Mouse (Mus musculus) small intestine, adult 2 months (tissue): ENCODE results near the gene Kdf1. TPM values are rescaled to one million over a fixed set of nuclear protein-coding genes. Genes with fewer than 3 reads are reported as not detected.

ENCODE experiments used
- H3K27ac ChIP-seq: fragments of 200-500 bp; 2 replicates; pipeline ENCODE4 v1.5.1; 2012; ENCODE audit warnings: low read depth, low read length, control low read depth, inconsistent platforms; ENCODE audit not compliant: insufficient read depth
- H3K27me3 ChIP-seq: fragments of 200-500 bp; 2 replicates; pipeline ENCODE4 v1.6.1; 2012; ENCODE audit warnings: mild to moderate bottlenecking, moderate library complexity, low read length, inconsistent platforms; ENCODE audit not compliant: control insufficient read depth, insufficient read depth
- H3K36me3 ChIP-seq: fragments of 200-500 bp; 2 replicates; pipeline ENCODE4 v1.6.1; 2012; ENCODE audit warnings: mild to moderate bottlenecking, low read length, control low read depth, inconsistent platforms; ENCODE audit not compliant: control insufficient read depth, insufficient read depth
- H3K4me1 ChIP-seq: fragments of 200-500 bp; 2 replicates; pipeline ENCODE4 v1.6.1; 2012; ENCODE audit warnings: low read length, inconsistent platforms, mixed read lengths; ENCODE audit not compliant: control insufficient read depth, insufficient read depth, insufficient read length
- H3K4me3 ChIP-seq: fragments of 200-500 bp; 2 replicates; pipeline ENCODE4 v1.5.1; 2012; ENCODE audit warnings: low read depth, mild to moderate bottlenecking, control low read depth, inconsistent platforms, low read length, moderate library complexity
- CTCF ChIP-seq: fragments of 200-500 bp; IDR thresholded peaks from 2 replicates; pipeline ENCODE4 v1.5.1; 2012; ENCODE audit warnings: low read depth, mild to moderate bottlenecking, control low read depth, inconsistent platforms, low read length, moderate library complexity, mixed read lengths; ENCODE audit not compliant: insufficient replicate concordance, insufficient read length; ENCODE audit errors: extremely low read depth
- POLR2A ChIP-seq: fragments of 200-500 bp; IDR thresholded peaks from 2 replicates; pipeline ENCODE4 v1.6.1; 2012; ENCODE audit warnings: low read depth, mild to moderate bottlenecking, control low read depth, inconsistent platforms, low read length, moderate library complexity
- WGBS: fragments of 180-500 bp; shearing (Covaris S2); methylation state at CpG from one replicate; pipeline ENCODE4 v1.1.7; 2018; 5-methylcytosine and 5-hydroxymethylcytosine counted together
- polyA plus RNA-seq: library from polyadenylated mRNA; depleted of rRNA; stranded (reverse); fragments of >200 nt; gene quantifications from 2 replicates; pipeline ENCODE4 v1.2.3, GENCODE M21; 2012

The Kdf1 gene
- polyA plus RNA-seq, 1 experiment = 71.0 TPM

DNA sequence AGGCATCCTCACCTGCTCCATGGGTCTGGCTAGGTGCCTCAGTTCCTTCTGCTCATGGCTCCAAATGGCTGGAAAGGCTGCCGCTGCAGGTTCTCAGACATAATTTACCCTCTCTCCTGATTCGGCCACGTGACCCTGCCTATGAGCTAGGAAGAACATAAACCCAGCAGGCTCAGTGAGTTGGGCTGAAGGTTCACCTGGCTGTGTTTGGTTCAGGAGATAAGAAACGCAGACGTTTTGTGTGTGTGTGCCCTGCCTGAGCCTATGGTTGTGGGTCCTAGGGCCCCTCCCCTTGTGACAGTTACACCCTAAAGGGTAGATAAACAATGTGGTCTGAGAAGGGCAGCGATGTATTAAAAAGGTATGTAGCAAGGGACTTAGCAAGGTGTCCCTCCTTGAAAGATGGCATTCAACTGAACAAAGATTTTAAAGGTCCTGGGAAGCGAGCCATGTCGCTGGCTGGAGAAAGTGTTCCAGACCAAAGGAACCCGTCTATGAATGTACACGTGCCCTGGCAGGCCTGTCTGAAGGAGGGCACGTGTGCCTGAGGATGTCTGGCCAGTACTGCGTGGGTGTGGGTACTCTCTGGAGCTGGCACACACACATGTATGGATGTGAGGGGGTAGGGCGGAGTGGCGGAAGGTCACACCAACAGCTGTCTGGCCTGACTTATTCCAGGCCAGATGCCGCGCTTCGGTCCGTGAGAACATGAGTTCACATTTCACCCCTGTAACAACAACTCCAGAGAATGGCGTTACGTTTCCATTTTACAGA, 30.0 kb upstream of the Kdf1 start:
- TF ChIP-seq POLR2A = no peak
- TF ChIP-seq CTCF = no peak
- Histone ChIP-seq H3K27ac (peak overlapping the region; percentile 41), H3K4me3 (no peak overlapping the region), H3K36me3 (no peaks in the 10 kb centered on the region), H3K27me3 (no peaks in the 10 kb centered on the region), H3K4me1 (peaks cover 34% of the 10 kb centered on the region)
- WGBS = 42% methylated on average over 20 of the region's 20 CpGs

DNA sequence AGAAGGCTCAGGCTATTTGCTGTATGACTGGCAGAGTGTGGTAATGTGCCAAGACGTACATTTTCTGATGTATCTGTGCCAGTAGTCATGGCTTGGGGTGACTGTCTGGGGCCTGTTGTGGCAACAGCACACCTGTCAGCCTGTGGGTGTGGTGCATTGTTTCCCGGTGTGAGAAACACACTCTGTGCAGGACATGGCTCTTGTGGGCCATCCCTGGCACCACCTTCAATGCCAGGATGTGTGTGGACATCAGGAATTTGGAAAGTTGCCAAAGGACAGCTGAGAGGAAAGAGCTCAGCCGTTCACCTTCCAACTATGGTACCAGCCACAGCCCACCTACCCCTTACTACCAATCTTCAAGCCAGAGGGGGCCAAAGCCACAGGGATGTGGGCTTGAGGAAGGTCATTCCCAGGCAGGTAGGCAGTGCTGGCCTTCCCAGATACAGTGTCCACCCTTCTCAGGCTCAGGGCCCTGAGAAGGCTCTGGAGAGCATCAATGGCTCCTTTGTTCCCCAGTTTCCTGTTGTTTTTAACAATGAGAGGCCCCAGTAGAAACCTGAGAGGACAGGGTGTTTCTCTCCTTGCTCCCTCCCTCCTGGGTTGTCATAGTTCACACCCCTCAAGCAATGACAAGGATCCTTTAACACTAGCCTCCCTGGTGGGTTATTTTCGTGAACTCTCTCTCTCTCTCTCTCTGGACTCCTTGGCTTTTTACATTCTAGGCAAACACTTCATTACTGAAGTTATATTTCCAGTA, 29.1 kb upstream of the Kdf1 start:
- Histone ChIP-seq H3K4me3 (no peak overlapping the region), H3K27ac (peak overlapping the region; percentile 41), H3K4me1 (peaks cover 27% of the 10 kb centered on the region), H3K36me3 (no peaks in the 10 kb centered on the region), H3K27me3 (no peaks in the 10 kb centered on the region)
- WGBS = 27% methylated on average over 4 of the region's 4 CpGs
- 0 out of 2 replicates have a peak, but pooled peaks have one; percentile 23 for TF ChIP-seq POLR2A
- no peak for TF ChIP-seq CTCF

DNA sequence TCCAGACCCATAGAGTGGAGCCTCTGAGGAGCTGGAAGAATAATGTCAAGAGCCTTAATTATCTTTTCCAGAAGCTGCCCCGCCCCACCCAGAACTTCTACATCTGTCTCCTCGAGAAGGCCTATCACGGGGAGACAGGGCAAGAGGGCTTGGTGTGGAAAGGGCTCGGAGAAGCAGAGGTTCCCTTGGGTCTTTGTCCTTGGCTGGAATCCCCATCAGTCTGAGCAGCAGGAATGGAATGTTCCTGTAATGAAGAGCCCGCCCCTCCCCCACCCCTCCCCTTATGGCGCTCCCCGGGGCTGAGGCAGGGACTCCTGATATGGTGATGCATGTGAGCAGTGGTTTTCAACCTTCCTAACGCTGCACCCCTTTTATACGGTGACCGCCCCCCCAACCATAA, 27.0 kb upstream of the Kdf1 start:
- Histone ChIP-seq H3K36me3 (no peaks in the 10 kb centered on the region), H3K27ac (no peak overlapping the region), H3K27me3 (peaks cover 2% of the 10 kb centered on the region), H3K4me3 (no peak overlapping the region), H3K4me1 (peaks cover 23% of the 10 kb centered on the region)
- TF ChIP-seq POLR2A (no peak), CTCF (no peak)
- WGBS = 46% methylated on average over 10 of the region's 10 CpGs

DNA sequence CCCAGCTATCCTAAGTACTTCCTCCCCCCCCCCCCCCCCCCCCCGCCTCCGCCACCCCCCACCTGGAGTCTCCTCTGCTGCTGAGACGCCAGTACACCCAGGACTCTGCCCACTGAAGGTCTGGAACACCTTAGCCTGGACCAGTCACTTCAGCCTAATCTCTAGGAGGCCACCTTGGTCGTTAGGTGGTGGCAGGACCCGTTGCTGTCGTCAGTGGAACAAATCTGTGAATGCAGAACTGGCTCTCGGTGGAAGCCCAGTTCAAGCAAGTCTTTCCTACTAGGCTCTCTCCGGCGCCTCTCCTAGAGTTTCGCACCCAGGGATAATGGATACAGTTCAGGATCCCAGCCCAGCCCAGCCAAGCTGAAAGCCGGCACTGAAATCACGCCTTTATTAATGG, 24.9 kb upstream of the Kdf1 start:
- no peak for TF ChIP-seq CTCF
- no peak for TF ChIP-seq POLR2A
- H3K36me3 ChIP-seq = no peaks in the 10 kb centered on the region
- H3K27me3 ChIP-seq = peaks cover 23% of the 10 kb centered on the region
- H3K4me1 ChIP-seq = peaks cover 19% of the 10 kb centered on the region
- peak overlapping the region; percentile 63 for H3K4me3 ChIP-seq
- WGBS = 5% methylated on average over 10 of the region's 12 CpGs
- peak overlapping the region; percentile 75 for H3K27ac ChIP-seq

DNA sequence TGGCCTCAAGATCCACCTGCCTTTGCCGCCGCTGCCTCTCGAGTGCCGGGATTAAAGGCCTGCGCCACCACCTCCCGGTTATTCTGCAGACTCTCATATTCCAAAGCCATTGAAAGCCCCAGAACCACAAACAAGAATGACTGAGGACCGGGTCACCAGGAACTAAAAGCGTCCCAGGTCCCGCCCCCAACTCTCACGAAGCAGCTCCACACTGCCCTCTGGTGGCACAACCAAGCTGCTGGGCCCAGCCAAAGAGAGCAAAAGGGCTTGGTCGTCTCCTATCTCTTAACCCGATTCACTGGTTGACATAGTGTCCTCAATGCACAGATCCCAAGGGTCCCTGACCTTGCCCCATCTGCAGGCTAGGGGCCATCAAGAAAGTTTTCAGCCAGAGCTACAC, 24.3 kb upstream of the Kdf1 start:
- under 1% methylated on average over 12 of the region's 12 CpGs for WGBS
- H3K36me3 ChIP-seq = no peaks in the 10 kb centered on the region
- TF ChIP-seq CTCF (peak; percentile 93), POLR2A (no peak; the same call in 1 of the 2 replicates)
- peak overlapping the region; percentile 75 for H3K27ac ChIP-seq
- peaks cover 24% of the 10 kb centered on the region for H3K27me3 ChIP-seq
- peak overlapping the region; percentile 63 for H3K4me3 ChIP-seq
- H3K4me1 ChIP-seq = peaks cover 13% of the 10 kb centered on the region

DNA sequence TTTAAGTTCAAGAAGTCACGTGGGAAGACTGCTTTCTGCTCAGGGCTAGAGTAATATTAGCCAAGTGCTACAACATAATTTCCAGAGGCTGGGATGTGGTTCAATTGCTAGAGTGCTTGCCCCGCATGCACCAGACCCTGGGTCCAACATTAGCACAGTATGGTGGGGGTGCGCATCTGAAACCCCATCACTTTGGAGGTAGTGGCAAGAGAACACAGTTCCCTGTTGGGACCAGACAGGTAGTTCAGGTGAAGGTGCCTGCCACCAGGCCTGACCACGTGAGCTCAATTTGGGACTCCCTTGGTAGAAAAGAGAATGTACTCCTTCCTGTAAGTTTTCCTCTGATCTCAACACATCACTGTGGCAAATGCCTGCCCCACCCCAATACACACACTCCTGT, 23.9 kb upstream of the Kdf1 start:
- WGBS = 58% methylated on average over 4 of the region's 4 CpGs
- peaks cover 9% of the 10 kb centered on the region for H3K4me1 ChIP-seq
- no peak overlapping the region for H3K4me3 ChIP-seq
- no peak for TF ChIP-seq CTCF
- no peaks in the 10 kb centered on the region for H3K36me3 ChIP-seq
- no peak overlapping the region for H3K27ac ChIP-seq
- H3K27me3 ChIP-seq = peaks cover 24% of the 10 kb centered on the region

DNA sequence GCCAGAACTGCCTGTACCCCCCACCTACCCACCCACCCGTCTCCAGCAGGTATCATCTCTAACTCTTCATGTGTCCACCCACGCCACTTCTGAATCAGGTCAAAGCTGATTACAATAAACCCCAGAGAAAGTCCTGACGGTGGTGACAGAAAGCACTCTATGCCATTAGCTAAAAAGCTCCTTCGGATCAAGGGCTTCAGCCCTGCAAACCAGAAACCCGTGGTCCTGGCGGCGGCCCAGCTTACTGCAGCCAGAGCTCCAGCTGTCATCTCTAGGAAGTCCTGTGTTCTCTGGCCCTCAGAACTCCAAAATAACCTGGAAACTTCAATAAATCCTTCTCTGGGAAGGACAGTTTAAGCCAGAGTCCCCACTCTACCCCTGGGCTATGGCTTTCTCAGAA, 23.1 kb upstream of the Kdf1 start:
- H3K27ac ChIP-seq = no peak overlapping the region
- peaks cover 9% of the 10 kb centered on the region for H3K4me1 ChIP-seq
- WGBS = 48% methylated on average over 7 of the region's 7 CpGs
- no peak for TF ChIP-seq POLR2A
- no peak for TF ChIP-seq CTCF
- H3K36me3 ChIP-seq = no peaks in the 10 kb centered on the region
- no peak overlapping the region for H3K4me3 ChIP-seq
- peaks cover 24% of the 10 kb centered on the region for H3K27me3 ChIP-seq
